Mouse (Mus musculus): ENCODE results near the gene Serpinf1.

DNA sequence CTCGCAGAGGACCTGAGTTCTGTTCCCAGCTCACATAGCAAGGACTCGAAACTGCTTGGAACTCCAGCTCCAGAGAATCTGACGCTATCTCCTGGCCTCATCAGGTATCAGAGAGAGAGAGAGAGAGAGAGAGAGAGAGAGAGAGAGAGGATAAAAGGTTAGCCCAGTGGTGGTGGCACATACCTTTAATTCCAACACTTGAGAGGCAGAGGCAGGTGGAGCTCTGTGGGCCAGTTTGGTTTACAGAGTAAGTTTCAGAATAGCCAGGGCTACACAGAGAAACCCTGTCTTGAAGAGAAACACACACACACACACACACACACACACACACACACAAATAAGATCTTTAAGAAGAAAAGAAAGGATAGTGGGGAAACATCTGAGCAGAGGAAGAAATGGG, 590 bp upstream of the Serpinf1 start:
- TF ChIP-seq CTCF (IDR thresholded peaks at IDR 0.05; ENCODE audit: extremely low read depth, insufficient read length, insufficient replicate concordance, low read depth, low read length) (no peak), POLR2A (IDR thresholded peaks at IDR 0.05; ENCODE audit: low read depth, low read length) (no peak)

Measured in small intestine, adult 2 months (tissue).